Mouse (Mus musculus): ENCODE measurements at regions not wholly inside any gene's neighbourhood (a gene's known extent, or its start where the extent isn't known, plus 50 kb on each side); places are given as distances from the start of the nearest gene placed in this dataset.

GRCm38 (mm10) chr1:152164843-152165489 lies 75.0 kb upstream of the 1700025G04Rik start:
- DNase-seq: no peak

GRCm38 (mm10) chr1:152164212-152164611 lies 74.3 kb upstream of the 1700025G04Rik start:
- no peak for DNase-seq

DNA sequence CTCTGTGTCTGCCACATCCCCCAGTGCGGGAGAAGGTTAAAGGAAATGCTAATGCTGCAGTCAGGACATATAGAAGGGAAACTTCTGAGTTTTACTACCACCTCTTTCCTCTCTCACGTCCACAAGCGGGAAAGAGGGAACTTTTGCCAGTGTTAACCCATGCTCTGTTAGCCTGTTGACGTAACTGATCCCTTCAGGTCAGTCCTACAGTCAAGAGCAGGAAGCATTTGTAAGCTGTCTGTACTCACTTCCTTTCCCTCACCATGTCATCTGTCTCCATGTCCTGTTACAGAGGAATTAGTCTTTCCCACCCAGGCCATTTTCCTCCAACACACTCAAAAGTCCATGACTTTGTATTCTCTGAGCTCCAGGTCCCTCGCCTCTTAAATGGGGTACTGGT lies 62.5 kb upstream of the 1700025G04Rik start:
- no peak for DNase-seq

- no peak for DNase-seq
Measured at GRCm38 (mm10) chr1:152148731-152149130, 58.8 kb upstream of the 1700025G04Rik start.

DNA sequence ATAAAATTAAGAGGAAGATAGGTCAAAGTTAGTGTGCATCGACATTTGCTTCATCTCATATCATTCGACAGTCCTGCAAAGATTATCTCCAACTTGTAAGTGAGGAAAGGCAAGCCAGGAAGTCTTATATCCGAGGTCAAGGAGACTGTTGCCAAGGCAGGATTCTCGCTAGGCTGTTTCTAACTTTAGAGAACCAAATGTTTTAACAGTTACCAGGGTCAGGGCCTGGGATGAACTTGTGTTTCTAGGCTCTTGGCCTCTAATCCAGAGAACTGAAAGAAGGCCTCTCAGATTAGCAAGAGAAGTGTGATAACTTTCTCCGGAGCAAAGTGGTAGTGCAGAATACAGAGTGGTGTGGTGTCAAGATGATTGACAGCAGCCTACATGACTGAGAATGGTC lies 50.2 kb upstream of the 1700025G04Rik start:
- DNase-seq: no peak
